Mouse (Mus musculus) right cerebral cortex, postnatal 25 days (tissue): ENCODE data around the gene Golph3l.
A peak's percentile ranks its signal among the peaks of the same experiment; 100 is the strongest.
"Not testable (repeated sequence)": the region's sequence is repeated elsewhere in the genome, so short reads cannot be mapped to it uniquely, and the experiment has no call there.

Experiments used
- DNase-seq: peaks from one replicate; pipeline ENCODE4 v3.0.0; 2022

Golph3l gene

GRCm38 (mm10) chr3:95624628-95625503 is 36.1 kb downstream of the Golph3l start, which contains the start of gene Ensa:
Ensa (plus strand) TSS chr3:95624993.
- DNase-seq, result peak; percentile 97

DNA sequence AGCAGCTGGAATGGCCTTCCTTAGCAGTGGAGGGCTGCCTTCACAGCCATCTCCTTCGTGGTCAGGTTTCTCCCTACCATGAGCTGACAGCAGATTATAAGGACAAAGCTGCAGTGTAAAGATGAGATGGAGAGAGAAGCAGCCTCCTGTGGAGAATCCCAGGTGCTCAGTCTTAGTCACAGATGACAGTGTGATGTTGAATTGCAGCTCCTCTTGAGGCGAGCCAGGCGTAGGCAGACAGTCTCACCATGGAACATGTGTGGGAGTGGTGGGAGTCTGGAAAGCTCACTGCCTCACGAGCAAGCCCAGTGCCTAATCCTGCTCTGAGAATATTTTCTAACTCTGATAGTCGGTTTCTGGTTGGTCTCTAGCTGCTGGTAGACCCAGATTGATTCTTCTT is 39.0 kb downstream of the Golph3l start:
- peak; percentile 83 for DNase-seq

DNA sequence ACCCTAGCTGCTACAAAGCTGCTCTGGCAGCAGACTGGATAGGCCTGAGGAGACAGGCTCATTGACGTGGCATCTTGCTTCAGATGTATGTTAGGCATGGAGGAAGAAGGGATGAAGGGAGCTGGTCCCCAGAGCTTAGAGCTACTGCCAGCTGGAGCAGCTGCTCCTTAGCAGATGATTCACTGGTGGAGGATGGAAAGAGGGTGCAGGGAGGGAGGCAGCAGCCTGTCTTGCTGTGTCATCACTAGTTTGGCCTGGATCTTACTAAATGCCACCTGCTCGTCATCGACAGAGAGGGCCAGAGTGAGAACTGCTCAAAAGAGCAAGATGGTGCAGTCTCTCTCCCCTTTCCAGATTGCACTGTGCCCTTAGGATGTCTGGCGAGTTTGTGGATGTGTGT is 41.0 kb downstream of the Golph3l start:
- DNase-seq, result peak; percentile 78

DNA sequence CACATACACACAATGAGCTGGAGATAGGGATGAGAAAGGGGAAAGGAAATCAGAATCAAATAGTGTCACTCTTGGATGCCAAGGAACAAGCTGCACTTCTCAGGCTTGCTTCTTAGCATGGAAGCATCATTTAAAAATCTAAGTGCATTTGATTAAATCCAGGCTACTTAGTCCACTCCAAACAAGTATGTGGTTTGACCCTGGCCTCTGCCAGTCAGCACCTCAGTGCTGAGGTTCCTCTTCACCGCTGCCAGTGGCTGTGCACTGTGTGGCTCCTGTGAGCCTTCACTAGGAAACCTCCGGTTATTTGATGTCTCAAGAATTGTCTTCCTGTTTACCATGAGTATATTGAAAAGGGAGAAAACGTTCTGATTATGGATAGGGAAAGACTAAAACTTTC is 42.1 kb downstream of the Golph3l start:
- no peak for DNase-seq

- no peak for DNase-seq
These were observed 42.6 kb downstream of the Golph3l start for GRCm38 (mm10) chr3:95631304-95631703.

GRCm38 (mm10) chr3:95632648-95633588 is 44.2 kb downstream of the Golph3l start:
- DNase-seq, result no peak

DNA sequence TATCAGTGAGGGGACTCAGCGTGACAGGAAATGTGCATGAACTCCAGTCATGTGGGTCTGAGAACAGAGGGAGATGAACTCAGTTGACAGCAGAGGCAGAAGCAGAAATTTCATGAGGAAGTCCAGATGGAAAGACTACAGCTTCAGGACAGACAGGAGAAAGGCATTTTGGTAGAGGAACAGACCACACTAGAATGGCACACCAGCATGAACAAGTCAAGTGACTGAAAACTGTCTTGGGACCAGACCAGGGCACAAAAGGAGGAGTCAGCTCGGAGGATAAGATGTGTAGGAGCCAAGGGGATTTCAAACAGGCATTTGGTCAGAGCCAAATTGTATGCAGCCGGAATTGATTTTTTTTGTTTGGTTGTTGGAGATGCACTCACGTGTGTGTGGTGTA is 46.9 kb downstream of the Golph3l start:
- DNase-seq, result no peak

DNA sequence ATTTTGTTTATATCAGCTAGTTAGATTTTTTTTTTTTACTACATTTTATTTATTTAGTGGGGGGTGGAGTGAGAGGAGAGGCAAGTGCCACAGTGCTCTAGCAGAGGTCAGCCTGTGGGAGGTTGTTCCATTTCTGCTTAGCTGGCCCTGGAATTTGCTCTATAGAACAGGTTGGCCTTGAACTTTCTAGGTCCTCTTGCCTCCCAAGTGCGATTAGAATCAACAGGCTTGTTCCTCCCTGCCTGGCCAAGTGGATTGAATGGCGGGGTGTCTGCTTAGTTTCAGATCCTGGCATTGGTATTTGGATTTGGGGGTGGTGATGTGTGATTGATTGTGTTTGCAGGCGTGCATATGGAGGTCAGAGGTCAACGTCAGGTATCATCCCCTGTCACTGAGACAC is 47.3 kb downstream of the Golph3l start:
- DNase-seq, result no peak

DNA sequence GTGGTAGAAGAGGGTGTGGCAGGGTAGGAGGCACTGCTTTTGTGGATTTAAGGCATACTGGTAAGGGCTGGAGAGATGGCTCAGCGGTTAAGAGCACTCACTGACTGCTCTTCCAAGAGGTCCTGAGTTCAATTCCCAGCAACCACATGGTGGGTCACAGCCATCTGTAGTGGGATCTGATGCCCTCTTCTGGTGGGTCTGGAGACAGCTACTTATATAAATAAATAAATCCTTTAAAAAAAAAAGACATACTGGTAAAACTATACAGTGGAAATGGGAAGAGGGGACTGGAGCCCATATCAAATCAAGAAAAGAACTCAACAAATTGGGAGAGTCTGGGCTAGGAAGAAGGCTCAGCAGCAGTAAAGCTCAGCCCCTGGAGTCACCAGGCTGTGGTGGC is 51.0 kb downstream of the Golph3l start:
- DNase-seq, result no peak

DNA sequence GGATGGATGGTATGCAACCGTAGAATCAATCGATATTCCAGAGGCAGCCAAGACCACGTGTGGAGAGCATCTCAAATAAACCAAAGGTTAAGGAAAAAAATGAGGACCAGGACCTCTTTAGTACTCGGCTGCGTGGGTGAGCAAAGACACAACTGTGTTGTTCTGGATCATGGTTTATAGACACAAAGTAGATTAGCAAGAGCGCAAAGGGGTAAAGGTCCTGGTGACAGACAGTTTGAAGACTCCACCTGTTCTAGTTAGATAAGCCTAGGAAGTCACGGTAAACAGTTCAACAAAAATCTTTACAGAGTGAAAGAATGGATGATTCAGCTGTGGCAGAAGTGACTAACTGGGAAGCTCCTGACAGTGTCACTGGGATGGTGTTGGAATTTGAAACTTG is 54.4 kb downstream of the Golph3l start:
- DNase-seq, result no peak

- no peak for DNase-seq
These were observed 56.8 kb downstream of the Golph3l start for GRCm38 (mm10) chr3:95645313-95646235.

DNA sequence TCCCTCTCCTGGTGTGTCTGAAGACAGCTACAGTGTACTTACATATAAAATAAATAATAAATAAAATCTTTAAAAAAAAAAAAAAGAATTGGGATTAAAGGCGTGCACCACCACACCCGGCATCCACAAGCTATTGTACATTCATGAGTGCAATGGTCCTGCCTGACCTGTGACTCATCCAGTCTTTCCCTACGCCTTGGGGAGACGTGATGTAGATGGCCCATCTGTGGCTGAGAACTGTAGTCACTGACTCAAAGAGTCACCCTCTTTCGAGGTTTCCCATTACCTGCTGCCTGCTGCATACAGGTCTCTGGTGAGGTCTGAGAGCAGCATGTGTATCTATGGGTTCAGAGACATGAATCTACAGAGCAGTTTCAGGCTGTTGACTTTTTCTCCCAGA is 59.3 kb downstream of the Golph3l start:
- no peak for DNase-seq

DNA sequence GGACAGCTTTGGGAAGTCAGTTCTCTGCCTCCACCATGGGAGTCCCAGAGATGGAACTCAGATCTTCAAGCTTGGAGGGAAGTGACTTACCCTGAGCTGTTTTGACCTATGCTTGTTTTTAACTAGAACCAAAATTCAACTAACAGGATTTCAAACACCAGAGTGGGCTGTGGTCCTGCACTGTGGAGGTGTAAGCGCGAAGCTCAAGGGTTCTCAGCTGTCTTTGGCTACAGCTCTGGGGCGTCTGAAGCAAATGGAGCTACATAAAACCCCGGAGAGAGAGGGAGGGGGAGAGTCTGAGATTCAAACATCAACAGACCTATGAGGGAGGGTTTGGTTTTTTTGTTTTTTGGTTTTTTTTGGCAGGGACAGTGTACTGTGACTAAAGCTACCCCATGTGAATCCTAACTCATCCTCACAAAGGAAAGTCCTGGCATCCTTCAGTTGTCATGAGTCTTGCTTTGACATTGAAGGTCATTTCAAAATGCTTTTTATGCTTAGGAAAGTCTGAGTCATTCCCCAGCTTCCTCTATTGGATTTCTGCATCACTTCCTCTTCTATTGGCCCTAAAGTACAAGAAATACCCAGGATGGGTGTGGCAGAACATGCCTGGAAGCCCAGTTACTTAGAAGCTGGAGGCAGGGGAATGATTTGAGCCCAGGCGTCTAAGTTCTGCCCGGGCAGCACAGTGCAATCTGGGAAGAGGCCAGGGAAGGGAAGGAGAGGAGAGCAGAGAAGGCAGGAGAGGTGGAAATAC is 61.7 kb downstream of the Golph3l start:
- DNase-seq, result no peak

DNA sequence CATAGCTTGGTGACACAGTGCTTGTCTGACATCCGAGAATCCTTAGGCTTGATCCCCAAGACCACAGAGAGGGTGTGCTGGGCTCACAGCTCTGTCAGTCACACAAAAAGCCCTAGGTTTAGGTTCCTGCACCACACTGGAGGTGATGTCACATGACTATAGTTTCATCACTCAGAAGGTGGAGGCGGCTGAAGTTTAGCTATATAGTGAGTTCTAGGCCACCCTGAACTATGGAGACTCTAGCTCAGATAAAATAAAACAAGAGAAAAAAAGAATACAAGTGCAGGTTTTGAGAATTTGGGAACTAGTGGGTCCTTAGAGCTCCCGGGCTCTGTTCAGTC is 62.3 kb downstream of the Golph3l start:
- DNase-seq, result no peak

- no peak for DNase-seq
These were observed 62.9 kb downstream of the Golph3l start for GRCm38 (mm10) chr3:95651391-95652203.

- no peak for DNase-seq
These were observed 63.6 kb downstream of the Golph3l start for GRCm38 (mm10) chr3:95652204-95652811.

GRCm38 (mm10) chr3:95652871-95653270 is 64.1 kb downstream of the Golph3l start:
- no peak for DNase-seq

DNA sequence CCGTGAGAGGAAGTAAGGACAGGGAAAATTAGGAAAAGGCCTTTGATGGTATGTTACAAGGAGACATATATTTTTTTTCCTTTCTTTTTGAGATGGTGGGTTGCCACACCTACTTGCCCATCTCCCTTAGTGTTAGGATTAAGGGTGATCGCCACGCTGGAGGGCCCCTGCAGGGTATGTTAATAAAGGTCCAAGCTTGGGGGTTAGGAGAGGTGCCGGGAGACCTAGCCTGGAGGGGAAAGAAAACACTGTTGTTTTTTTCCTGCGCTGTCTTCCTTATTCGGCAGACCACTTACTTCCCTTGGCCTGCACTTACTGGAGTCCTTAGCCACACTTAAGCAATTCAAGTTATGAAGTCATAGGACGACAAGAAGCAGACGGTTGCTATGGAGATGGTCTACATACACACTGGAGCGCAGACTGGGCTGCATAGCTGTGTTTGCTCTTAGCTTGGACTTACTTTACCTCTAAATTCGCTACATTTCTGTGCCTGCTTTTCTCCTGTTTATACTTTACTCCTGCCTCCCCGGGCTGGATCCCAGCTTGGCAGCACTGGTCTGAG is 64.8 kb downstream of the Golph3l start:
- no peak for DNase-seq

DNA sequence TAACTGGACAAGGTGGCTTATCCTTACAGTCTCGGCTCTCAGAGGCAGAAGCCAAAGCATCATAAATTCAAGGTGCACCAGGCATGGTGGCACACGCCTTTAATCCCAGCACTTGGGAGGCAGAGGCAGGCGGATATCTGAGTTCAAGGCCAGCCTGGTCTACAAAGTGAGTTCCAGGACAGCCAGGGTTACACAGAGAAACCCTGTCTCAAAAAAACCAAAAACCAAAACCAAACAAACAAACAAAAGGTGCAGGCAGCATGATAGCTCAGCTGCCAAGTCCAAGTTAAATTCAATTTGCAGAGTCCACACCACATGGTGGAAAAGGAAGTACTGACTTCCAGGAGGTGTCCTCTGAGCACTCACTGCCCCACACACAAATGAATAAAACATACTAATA is 65.6 kb downstream of the Golph3l start:
- not testable (repeated sequence) for DNase-seq

GRCm38 (mm10) chr3:95655437-95655836 is 66.7 kb downstream of the Golph3l start:
- no peak for DNase-seq
